Mouse (Mus musculus) spleen, adult 2 months (tissue): ENCODE results near the gene Nipsnap1. TPM values are rescaled to one million over a fixed set of nuclear protein-coding genes. Genes with fewer than 3 reads are reported as not detected.

Experiments
- DNase-seq, 2 experiments: peaks; one replicate each; pipeline versions ENCODE4 v3.0.0 to v3.0.0-alpha.2; 2012 to 2021; ENCODE audit warnings: low spot score in 2 of 2, low read depth in 1 of 2
- H3K27ac ChIP-seq: fragments of 200-500 bp; 2 replicates; pipeline ENCODE4 v1.5.1; 2012; ENCODE audit warnings: low read length, inconsistent platforms; ENCODE audit not compliant: insufficient read depth
- H3K27me3 ChIP-seq: fragments of 200-500 bp; 2 replicates; pipeline ENCODE4 v1.6.1; 2012; ENCODE audit warnings: mild to moderate bottlenecking, moderate library complexity, low read length, inconsistent platforms; ENCODE audit not compliant: control insufficient read depth, insufficient read depth
- H3K36me3 ChIP-seq: fragments of 200-500 bp; 2 replicates; pipeline ENCODE4 v1.6.1; 2012; ENCODE audit warnings: mild to moderate bottlenecking, low read length, inconsistent platforms; ENCODE audit not compliant: control insufficient read depth, insufficient read depth
- H3K4me1 ChIP-seq: fragments of 200-500 bp; 2 replicates; pipeline ENCODE4 v1.6.1; 2011; ENCODE audit warnings: inconsistent platforms; ENCODE audit not compliant: control insufficient read depth, insufficient read depth, insufficient read length
- H3K4me3 ChIP-seq: fragments of 200-500 bp; 2 replicates; pipeline ENCODE4 v1.5.1; 2011; ENCODE audit warnings: mild to moderate bottlenecking, inconsistent platforms; ENCODE audit not compliant: insufficient read depth, insufficient read length; ENCODE audit errors: extremely low read depth
- CTCF ChIP-seq: fragments of 200-500 bp; IDR thresholded peaks from 2 replicates; pipeline ENCODE4 v1.5.1; 2011; ENCODE audit warnings: mild to moderate bottlenecking, inconsistent platforms; ENCODE audit not compliant: insufficient read depth, insufficient read length, insufficient replicate concordance; ENCODE audit errors: extremely low read depth
- POLR2A ChIP-seq: fragments of 200-500 bp; IDR thresholded peaks from 2 replicates; pipeline ENCODE4 v1.6.1; 2011; ENCODE audit warnings: low read depth, low read length, inconsistent platforms
- WGBS: fragments of 180-500 bp; shearing (Covaris S2); methylation state at CpG from one replicate; pipeline ENCODE4 v1.1.7; 2018; 5-methylcytosine and 5-hydroxymethylcytosine counted together
- polyA plus RNA-seq: library from polyadenylated mRNA; depleted of rRNA; stranded (reverse); fragments of >200 nt; gene quantifications from 2 replicates; pipeline ENCODE4 v1.2.3, GENCODE M21; 2012

The Nipsnap1 gene
- polyA plus RNA-seq, 1 experiment: 12.0 TPM

DNA sequence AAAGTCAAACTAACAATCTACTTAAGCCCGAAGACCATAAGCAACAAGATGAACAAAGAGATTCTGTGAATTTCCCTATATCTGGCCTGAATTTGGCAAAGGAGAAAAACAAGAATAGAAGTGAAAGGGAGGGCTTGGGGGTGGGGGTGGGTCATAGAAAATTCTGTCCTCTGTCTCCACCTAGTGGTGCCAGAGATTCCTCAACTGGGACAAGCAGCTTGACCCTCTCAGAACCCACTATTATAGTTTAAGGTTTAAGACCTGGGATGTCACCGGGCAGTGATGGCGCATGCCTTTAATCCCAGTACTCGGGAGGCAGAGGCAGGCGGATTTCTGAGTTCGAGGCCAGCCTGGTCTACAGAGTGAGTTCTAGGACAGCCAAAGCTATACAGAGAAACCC lies 37.0 kb upstream of the Nipsnap1 start:
- DNase-seq: peak; percentile 21 to 36

DNA sequence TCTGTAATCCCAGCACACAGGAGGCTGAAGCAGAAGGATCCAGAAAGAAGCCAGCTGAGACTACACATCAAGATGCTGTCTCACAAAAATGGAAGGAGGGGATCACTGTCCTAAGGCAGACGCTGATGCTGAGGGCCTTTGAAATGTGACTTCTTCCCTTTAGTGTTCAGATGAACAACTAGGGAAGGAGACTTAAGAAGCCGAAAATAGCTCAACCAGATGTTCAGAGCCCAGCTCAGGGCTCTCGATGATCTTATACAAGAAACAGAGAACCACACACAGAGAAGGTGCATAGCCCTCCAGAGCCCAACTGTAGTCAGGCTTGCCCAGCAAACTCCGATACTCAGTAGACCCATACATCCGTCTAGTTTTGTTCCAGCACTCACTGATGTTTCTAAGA lies 36.4 kb upstream of the Nipsnap1 start:
- 38% methylated on average over 5 of the region's 5 CpGs for whole genome bisulfite sequencing
- Histone ChIP-seq H3K36me3 (no peaks in the 10 kb centered on the region), H3K27me3 (no peaks in the 10 kb centered on the region), H3K27ac (no peak overlapping the region), H3K4me3 (no peak overlapping the region), H3K4me1 (no peaks in the 10 kb centered on the region)
- TF ChIP-seq CTCF (no peak), POLR2A (no peak)
- no peak for DNase-seq

More for the DNA sequence above, 37.0 kb upstream of the Nipsnap1 start:
- Histone ChIP-seq H3K27me3 (no peaks in the 10 kb centered on the region), H3K4me3 (no peak overlapping the region), H3K27ac (no peak overlapping the region), H3K4me1 (no peaks in the 10 kb centered on the region), H3K36me3 (no peaks in the 10 kb centered on the region)
- no peak for TF ChIP-seq POLR2A
- peak; percentile 47; the same call in 1 of the 2 replicates for TF ChIP-seq CTCF
- 44% methylated on average over 6 of the region's 6 CpGs for WGBS

DNA sequence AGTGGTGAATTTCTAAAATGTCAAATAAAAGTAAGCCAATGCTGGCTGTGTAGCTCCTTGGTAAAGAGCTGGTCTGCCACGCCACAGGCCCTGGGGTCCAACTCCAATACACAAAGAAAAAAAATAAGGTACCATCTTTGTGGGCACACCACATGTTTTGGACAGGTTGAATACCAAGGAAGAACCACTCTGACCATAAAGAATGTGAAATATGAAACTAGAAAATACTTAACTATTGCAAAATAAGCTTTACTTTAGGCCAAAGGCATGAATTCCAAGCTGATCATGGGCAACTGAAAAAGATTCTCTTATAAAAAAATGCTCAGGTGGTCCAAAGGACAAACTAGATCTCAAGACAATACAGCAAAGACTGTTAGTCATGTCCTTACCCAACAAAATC lies 35.5 kb upstream of the Nipsnap1 start:
- TF ChIP-seq CTCF (no peak), POLR2A (no peak)
- Histone ChIP-seq H3K4me3 (no peak overlapping the region), H3K4me1 (no peaks in the 10 kb centered on the region), H3K36me3 (no peaks in the 10 kb centered on the region), H3K27me3 (no peaks in the 10 kb centered on the region), H3K27ac (no peak overlapping the region)
- 89% methylated on average over 1 of the region's 1 CpGs for WGBS
- no peak for DNase-seq

DNA sequence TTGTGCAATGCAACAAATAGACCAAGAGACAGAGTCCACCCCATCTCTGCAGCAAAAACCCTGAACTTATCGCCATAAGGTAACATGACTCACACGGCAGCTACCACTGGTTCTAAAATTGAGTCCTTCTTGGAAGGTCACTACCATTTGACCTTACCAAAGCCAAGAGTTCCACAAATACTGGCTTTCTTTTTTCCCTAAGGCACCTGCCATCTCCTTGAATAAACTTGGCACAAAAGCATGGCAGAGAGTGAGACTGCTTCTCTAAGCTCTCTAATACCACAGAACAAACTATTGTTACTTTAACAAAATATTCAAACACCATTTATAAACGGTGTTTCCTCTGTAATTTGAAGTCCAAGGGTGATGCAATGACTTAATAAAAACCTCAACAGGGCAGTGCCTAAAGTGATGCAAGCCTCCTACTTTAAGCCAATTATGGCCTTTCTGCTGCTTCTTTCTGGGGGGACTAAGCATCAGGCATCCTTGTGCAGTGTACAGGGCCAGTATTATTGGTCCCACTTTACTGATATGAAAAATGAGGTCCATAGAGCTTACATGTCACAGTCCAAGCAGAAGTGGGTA lies 32.7 kb upstream of the Nipsnap1 start:
- 79% methylated on average over 3 of the region's 3 CpGs for WGBS
- H3K27ac ChIP-seq: no peak overlapping the region
- H3K4me3 ChIP-seq: no peak overlapping the region
- H3K36me3 ChIP-seq: no peaks in the 10 kb centered on the region
- TF ChIP-seq CTCF: no peak
- no peak for TF ChIP-seq POLR2A
- H3K4me1 ChIP-seq: no peaks in the 10 kb centered on the region
- H3K27me3 ChIP-seq: no peaks in the 10 kb centered on the region
- no peak for DNase-seq

DNA sequence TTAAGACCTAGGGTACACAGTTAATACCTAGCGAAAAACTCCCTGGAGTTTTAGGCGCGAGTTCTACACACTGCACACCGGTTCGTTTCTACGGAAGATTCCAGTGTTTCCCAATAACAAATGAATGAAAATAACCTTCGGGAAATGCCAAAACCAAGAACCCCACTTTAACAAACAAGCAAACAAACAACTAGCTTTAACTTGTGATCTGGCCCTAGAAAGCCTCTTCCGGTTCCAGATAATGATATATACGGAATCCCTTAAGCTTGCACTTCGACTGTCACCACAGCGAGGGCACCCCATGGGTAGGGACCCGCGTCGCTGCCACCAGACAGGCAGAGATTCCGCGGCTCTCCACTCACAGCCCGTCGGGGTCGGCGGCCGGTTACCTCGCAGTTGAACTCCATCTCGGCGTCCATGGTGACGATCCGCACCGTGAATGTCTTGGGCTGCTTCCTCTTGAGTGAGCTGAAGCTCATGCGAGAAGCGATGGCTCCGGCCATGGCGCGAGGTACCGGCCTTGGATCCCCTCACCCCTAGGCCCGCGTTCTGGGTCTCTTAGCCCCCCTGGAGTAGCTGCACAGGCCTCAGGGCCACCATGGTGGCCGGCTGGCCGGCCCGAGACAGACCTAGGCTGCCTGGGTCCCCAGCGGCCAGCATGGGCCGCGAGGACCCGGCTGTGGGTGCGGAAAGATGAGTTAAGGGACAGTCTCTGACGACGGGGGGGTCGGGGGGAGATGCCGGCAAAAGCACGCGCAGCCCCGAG lies 25.1 kb upstream of the Nipsnap1 start:
- TF ChIP-seq CTCF (no peak), POLR2A (no peak)
- H3K27me3 ChIP-seq: no peaks in the 10 kb centered on the region
- no peaks in the 10 kb centered on the region for H3K36me3 ChIP-seq
- DNase-seq: peak; percentile 11 to 38
- H3K4me3 ChIP-seq: peak overlapping the region; percentile 86
- H3K4me1 ChIP-seq: 0 out of 2 replicates have a peak, but pooled peaks cover 3% of the 10 kb centered on the region
- 1% methylated on average over 50 of the region's 50 CpGs for WGBS
- peak overlapping the region; percentile 82 for H3K27ac ChIP-seq

DNA sequence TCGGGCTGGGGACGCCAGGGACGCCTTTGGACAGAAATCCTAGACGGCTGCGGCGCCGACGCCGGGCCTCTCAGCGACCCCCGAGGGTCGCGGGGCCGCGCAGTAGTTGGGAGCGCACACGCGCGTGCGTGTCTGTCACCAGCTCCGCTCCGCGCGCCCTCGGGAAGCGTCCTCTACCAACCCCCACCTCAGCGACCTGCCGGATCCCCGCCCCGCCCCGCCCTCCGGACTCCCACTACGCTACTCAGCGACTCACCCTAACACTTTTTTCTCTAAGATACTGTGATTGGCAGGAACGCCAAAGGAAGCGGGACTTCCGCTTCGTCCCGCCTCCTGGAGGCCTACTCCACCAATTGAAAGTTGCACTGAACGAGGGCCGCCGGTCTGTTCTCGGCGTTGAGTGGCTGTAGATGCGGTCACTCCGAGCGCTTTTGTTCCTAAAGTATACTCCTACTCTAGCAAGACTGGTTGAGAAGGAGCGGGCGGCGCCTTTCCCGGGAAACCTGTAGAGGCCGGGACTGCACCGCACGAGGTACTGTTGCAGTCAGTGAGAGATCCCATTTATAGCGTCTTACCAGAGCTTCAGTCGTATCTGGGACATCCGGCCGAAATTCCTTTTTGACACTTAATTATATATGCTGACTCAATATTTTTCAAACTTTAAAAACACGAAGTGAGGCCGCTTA lies 24.4 kb upstream of the Nipsnap1 start, which contains the start of gene Nf2:
TSS of gene Nf2 (minus strand) at position 279 of the 686 bp plus-strand sequence.
- H3K4me3 ChIP-seq: peak within 1 kb of the TSS; percentile 90
- no peaks in the 10 kb centered on the region for H3K27me3 ChIP-seq
- no peaks in the 10 kb centered on the region for H3K36me3 ChIP-seq
- 0 out of 2 replicates have a peak, but pooled peaks cover 3% of the 10 kb centered on the region for H3K4me1 ChIP-seq
- peak within 1 kb of the TSS; percentile 82 for H3K27ac ChIP-seq
- TF ChIP-seq POLR2A (peak; percentile 44), CTCF (no peak)
- peak; percentile 92 to 97 for DNase-seq
- under 1% methylated on average over 60 of the region's 60 CpGs for WGBS
